Mouse (Mus musculus) lung, adult 2 months (tissue): ENCODE measurements around the gene Dclk1.

Experiments used
- CTCF ChIP-seq: fragments of 200-500 bp; IDR thresholded peaks from 2 replicates; pipeline ENCODE4 v1.5.1; 2011; ENCODE audit warnings: mild to moderate bottlenecking, low read length, control low read depth; ENCODE audit not compliant: insufficient read depth
- POLR2A ChIP-seq: fragments of 200-500 bp; IDR thresholded peaks from 2 replicates; pipeline ENCODE4 v1.6.1; 2011; ENCODE audit warnings: low read depth, mild to moderate bottlenecking, control low read depth, low read length, borderline replicate concordance; ENCODE audit errors: extremely low read depth

- TF ChIP-seq POLR2A (no peak), CTCF (no peak)
Measured at GRCm38 (mm10) chr3:55270920-55271319, 28.8 kb downstream of the Dclk1 start.
